Mouse (Mus musculus) embryo, embryonic 9.5 days (tissue): ENCODE data around the gene Kcnn4.
A peak's percentile ranks its signal among the peaks of the same experiment; 100 is the strongest.
"Not testable (repeated sequence)": the region's sequence is repeated elsewhere in the genome, so short reads cannot be mapped to it uniquely, and the experiment has no call there.

Experiments
- DNase-seq: peaks from one replicate; pipeline ENCODE4 v3.0.0-alpha.2; 2017; ENCODE audit errors: extremely low spot score

The Kcnn4 gene

DNA sequence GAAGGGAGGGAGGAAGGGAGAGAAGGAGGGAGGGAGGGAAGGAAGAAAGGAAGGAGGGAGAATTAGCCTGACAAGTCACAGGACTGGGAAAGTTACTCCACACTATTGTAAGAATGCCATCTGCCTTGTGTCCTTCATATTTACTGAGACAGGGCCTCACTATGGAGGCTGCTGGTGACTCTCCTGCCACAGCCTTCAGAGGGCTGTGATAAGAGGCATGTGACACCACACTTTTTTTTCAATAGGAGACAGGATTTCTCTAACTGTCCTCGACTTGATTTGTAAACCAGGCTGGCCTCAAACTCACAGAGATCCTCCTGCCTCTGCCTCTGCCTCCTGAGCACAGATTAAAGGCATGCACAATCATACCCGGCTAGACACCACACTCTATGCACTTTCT, 21.6 kb downstream of the Kcnn4 start:
- no peak for DNase-seq

DNA sequence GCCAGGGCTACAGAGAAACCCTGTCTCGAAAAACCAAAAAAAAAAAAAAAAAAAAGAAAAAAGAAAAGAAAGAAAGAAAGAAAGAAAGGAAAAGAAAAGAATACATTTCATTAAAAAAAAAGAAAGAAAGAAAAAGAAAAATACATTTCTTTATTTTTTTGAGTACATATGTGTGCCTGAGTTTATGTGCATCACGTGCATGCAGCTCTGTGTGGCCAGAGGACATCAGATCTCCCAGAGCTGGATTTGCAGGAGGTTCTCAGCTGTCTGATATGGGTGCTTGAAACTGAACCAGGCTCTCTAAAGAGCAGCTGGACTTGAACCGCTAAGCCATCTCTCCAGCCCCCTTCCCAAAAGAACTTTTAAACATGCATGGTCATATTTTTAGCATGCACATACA, 24.0 kb downstream of the Kcnn4 start:
- no peak for DNase-seq

DNA sequence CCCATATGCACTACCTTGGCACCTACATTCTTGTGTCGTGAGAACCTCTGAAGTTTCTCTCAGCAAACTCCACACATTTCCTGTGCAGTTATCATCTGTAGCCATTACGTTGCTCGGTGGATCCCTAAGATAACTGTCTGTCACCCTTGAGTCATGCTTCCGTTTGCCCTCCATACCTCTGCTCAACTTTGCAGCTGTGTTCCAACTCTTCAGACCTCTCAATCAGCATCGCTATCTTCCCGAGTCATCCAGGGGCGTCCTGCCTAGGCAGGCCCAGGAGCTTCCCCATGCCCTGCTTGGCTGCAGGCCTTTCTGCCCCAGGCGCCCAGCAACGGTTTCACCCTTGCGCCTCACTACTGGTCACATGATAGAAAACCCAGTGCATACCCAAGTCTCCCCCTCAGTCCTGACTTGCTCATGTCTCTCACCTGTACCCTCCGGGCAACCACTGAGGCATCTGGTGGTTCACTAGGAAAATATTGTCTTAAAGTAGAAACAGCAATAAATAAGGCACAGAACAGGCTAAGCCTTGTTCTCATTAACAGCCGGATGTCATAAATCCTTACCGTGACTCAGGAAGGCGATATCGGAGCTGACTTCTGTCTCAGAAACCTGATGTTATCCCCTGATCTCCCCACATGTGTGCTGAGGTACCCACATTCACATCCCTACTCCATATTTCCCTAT, 24.6 kb downstream of the Kcnn4 start:
- DNase-seq = no peak

DNA sequence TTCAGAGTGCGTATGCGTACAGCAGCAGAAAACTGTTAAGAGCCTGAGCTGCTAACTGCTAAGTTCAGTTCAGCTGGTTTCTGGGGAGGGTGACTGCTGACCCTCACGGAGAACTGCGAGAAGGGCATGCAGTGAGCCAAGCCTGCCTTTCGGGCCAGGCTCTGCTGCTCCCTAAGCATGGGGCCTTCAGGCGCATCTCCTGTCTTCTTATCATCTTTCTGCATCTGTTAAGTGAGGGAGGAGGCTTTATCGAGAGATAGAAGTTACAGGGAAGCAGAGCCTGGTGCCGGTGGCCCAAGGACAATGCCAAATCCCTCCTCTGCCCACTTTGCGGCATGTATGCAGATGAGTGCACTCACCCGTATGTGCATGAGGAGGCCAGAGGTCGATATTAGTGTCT, 26.8 kb downstream of the Kcnn4 start:
- no peak for DNase-seq

DNA sequence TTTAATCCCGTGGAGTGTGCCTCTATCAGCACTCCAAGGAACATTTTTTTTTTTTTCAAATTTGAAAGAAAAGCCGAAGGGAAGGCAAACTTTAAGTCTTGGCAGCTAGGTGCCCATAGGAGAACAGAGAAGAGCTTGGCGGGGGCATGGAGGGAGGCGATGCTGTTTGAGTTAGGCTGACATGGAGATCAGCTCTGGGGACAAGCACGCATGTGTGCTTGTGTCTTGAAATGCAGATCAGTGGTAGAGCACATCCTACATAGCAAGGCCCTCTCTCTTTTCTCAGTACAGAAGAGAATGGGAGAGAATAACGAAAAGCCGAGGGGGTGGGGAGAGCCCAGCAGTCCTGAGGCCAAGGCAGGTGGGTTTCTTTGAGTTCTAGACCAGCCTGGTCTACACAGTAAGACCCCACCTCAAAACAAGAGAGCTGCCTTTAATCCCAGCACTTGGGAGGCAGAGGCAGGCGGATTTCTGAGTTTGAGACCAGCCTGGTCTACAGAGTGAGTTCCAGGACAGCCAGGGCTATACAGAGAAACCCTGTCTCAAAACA, 28.4 kb downstream of the Kcnn4 start:
- no peak for DNase-seq

DNA sequence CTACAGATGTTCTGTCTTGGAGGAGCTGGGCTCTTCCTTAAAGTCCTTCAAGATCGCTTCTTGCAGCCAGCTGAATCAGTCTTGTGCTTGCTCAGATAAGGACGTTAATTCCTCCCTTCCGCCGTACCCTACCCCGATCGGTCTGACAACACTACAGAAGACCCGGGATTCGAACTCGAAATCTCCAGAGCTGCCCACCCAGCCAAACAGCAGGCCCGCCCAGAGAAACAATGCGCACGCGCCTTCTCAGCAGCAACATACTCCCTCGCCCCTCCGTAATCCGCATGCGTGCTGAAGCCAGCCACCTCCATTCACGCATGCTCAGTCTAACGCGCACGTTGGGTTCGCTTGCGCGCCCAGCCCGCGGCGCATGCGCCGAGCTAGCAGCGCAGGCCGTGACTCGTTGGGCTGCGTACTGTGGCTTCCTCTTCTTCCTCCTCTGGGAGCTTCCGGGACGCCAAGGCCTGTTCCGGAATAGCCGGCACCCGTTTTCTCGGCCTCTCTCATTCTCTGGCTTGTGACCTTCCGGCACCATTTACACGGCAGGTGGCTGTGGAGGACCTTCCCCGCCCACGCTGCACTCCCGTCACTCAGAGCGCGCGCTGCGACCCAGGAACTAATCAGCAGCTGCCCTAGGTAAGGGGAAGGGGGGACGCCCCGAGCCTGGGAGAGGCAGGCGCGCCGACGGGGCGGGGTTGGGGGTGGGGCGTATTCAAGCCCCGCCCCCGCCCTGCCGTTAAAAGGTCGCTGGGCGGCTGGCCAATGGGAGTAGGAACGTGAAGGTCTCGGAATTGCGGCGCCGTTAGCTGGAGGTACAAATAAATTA, 29.4 kb downstream of the Kcnn4 start, which contains the start of gene Smg9:
TSS of gene Smg9 (plus strand) at position 364 of the 826 bp plus-strand sequence.
- DNase-seq = peak; percentile 95

DNA sequence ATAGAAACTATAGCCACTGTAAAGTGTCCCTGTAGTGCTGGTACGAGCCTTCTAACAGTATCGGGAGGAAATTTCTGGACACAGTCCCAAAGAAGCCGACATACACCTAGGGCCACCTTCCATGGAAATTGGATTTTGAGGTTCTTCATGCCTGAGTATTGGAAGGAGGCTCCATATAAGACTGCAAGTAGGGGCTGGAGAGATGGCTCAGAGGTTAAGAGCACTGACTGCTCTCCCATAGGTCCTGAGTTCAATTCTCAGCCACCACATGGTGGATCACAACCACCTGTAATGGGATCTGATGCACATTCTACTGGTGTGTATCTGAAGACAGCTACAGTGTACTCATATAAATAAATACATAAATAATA, 30.0 kb downstream of the Kcnn4 start:
- DNase-seq = no peak

DNA sequence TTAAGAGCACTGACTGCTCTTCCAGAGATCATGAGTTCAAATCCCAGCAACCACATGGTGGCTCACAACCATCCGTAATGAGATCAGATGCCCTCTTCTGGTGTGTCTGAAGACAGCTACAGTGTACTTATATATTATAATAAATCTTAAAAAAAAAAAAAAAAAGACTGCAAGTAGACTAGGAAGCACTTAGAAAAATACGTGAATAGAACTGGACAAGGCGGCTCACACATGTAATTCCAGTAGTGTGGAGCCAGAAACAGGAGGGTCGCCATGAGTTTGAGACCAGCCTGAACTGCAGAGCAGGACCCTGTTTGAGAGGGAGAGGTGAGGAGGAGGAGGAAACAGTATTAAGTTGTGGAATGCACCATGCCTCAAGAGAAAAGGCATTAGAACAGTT, 30.4 kb downstream of the Kcnn4 start:
- DNase-seq = not testable (repeated sequence)

DNA sequence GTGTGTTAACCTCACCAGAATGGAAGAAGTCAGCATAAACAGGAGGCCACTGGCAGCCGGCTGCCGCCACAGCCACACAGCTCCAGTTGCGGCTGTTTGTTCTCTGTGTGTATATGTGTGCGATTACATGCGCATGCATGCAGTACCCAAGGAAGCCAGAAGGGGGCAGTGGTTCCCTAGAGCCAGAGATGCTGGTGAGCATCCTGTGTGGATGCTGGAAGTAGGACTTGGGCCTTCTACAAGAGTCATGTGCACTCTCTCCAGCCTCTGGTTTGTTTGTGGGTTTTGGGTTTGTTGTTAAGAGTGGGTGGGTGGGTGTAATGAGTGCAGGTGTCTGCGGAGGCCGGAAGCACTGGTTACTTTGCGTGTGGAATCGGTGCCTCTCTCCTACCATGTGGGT, 32.8 kb downstream of the Kcnn4 start:
- DNase-seq = no peak

DNA sequence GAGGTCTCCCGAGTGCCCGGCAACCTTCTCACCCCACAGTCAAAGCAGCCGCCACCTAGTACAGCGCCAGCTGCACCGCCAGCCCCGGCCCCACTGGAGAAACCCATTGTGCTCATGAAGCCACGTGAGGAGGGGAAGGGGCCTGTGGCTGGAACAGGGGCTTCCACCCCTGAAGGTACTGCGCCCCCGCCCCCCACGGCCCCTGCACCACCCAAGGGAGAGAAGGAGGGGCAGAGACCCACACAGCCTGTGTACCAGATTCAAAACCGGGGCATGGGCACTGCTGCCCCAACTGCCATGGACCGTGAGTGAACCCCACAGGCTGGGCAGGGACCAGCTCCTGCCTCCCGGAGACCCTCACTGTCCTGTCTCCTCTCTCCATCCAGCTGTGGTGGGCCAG, 35.6 kb downstream of the Kcnn4 start:
- no peak for DNase-seq

DNA sequence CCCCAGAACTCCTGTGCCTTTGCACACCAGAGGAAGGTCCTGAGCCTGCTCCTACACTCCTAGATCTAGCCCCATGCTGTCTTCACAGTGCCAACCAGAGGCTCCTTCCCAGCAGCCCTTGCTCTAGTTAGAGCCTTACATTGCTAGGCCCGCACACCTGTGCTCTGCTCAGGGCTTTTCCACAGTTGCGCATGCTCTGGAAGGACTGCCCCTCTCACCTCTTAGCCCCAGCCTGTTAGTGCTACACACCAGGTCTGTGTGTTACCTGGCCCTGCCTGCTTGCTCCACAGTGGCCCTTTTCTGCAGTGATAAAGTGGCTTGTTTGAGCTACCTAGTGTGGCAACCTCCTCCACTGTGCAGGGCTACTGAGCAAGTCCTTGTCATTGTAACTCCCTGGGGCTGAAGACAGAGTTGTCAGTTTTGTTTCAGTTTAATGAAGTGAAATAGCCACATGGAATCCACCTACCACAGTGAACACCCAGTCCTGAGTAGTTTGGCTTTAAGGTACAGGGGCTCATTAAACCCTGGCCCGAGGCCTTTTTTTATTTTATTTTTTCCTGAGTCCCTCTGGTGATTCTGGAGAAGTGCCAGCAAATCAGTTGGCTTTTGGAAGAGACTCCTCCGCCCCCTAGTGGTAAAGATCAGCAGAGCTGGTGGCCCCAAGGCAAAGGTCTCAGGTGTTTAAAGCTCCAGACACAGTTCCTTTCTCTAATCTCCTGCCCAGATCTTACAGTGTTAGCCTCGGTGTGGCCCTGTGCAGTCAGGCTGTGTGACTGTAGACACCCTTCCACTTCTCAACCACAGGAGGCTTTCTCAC, 36.7 kb downstream of the Kcnn4 start:
- peak; percentile 64 for DNase-seq

DNA sequence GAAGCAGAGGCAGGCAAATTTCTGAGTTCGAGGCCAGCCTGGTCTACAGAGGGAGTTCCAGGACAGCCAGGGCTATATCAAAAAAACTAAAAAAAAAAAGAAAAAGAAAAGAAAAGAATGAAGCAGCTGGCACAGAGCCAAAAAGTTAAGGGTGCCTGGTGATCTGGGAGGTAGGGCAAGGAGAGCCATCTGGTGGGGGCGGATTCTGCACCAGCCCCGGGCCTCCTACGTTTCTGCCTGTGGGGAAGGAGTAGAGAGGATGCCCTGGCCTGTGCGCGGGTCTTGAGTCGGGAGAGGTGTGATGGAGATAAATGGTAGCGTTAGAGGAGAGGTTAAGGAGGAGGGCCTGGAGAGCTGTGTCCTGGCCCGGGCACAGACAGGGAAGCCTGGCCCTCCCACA, 38.1 kb downstream of the Kcnn4 start:
- DNase-seq = no peak

DNA sequence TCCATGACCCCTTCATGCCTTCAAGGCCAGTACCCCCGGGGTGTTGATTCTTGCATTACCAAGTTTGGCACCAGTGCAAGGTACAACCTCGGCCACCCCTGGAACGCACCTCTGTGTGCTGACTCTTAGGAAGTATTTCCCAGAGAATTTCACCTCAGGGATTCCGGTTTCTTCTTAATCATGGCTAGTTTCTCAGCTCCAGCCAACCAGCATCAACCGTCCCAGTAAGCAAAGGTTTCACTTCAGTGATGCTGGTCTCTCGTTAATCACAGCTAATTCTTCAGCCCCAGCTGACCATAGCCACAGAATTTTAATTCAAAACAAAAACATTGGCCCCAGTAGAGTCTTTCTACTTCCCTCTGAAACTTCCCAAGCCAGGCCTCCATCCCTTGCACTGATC, 40.1 kb downstream of the Kcnn4 start:
- no peak for DNase-seq

DNA sequence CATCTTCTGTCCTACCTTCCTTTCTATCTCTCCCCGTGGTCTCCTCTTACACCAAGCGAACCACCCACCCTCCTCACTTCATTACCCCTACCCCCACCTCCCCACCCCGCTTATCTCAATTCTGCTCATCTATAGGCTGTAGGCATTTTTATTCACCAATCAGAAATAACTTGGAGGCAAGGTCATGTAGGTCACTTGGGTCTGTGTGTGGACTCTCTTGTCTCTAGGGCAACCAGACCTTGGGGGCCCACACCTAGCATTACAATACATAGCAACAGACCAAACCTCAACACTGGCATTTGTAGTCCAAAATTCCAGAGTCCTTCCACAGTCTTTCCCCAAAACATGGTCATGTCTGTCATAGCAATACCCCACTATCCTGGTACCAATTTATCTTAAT, 40.8 kb downstream of the Kcnn4 start:
- DNase-seq = no peak

DNA sequence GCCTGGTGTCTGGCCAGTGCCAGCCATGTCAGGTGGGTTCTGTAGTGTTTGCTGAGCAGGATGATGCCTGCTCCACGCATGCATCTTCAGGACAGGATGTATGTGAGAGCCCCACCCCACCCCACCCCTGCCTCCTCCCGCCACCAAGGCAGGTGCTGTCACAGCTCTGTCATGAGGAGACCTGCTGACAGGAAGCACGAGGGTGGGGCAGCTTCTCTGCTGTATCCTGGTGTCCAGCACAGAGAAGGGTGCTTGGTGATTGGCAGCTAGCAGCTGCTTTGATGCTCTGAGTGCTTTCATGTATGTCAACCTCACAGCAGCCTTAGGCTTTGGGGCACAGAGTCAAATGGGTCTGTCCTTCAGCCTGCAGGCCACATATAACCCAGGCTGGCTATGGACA, 43.6 kb downstream of the Kcnn4 start:
- no peak for DNase-seq

DNA sequence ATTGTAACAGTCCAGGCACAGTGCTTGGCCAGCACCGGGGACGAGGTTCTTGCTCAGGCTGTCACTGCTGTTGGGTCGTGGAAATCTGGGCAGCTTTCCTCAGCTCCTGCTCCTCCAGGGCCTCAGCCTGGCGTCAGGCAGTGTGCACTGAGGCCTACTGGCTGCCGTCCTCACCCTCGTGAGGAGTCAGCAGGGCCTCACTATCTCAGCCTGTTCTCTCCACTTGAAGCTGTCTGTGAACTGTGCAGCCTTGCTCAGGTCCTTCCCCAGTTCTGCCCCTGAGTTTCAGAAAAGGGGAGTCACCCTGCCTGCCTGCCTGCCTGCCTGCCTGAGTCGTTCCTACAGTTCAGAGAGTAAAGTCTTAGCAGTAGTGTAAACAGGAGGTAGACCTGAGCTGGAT, 45.2 kb downstream of the Kcnn4 start:
- no peak for DNase-seq

DNA sequence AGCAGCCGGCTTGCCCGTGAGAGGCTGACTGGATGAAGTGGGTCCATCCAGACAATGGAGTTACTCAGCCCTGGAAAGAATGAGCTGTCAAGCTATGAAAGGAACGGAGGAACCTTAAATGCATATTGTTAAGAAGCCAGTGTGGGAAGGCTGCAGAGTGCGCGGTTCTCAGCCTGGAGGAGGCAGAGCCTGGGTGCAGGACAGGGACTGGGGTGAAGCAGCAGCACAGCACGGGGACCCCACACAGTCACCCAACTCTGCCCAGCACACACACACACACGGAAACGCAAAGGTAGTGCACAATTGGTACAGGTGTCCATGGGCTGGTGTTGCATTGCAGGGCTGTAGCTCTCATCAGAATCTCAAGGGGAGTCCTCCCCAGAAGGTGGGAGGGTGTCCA, 49.5 kb downstream of the Kcnn4 start:
- no peak for DNase-seq

DNA sequence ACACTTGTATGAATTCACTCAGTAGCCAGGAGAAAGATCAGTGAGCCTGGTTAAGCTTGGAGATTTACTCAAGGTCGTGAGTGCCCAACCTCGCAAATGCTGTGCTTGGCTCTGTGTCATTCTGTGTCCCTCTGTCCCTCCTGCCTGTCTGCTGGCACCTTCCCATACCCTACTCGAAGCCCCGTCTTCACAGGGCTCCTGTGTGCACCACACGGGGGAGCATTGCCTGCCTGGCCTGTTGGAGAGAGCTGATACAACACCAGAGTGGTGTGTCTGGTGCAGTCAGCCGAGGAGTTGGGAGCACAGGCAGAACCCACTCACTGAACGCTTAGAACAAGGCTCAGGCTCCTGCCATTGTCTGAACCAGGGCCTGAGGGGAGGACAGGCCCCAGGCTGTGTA, 51.6 kb downstream of the Kcnn4 start:
- DNase-seq = no peak

DNA sequence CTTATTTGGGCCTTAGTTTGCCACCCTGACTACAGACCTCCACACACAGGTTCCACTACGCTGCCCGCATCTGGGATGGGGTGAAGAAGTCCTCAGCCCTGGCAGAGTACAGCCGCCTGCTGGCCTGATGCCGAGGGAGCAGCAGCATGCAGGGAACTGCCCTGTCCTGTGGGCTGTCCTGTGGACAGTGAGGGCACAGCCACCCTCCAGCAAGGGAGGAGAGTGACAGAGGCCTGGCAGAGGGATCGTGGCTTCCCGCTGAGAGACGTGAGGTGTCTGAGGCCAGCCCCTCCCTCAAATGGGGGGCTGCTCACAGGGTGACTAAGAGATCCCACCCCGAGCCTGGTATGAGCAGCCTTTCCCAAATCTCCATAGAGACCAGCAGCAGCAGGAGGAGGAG, 52.2 kb downstream of the Kcnn4 start:
- DNase-seq = no peak

DNA sequence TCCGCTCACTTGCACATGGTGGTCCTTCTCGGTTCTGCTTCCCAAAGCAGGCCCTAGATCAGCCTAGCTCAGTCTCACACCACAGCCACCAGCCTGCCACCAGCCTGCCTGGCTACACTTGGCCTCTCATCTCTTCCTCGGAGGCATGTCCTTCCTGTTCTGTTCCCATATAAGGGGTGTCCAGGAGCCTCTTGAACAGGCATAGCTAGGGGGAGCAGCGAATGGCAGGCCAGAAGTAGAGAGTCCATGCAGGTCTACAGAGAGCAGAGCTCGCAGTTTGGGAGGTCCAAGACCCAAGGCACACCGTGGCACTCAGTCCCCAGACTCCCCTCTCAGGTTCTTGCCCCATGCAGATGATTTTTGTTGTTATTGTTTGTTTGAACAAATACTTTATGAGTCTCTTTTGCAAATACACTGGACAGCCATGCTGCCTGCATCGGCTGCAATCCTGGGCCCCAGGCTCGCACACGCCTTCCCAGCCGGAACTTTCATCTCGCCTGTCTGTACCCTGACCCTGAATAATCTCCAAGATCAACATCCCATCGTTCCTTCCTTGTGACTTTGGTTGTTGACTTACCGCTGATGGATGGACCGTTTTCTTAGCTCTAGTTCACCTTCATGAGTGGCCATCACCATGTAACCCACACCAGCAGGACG, 53.2 kb downstream of the Kcnn4 start:
- no peak for DNase-seq

DNA sequence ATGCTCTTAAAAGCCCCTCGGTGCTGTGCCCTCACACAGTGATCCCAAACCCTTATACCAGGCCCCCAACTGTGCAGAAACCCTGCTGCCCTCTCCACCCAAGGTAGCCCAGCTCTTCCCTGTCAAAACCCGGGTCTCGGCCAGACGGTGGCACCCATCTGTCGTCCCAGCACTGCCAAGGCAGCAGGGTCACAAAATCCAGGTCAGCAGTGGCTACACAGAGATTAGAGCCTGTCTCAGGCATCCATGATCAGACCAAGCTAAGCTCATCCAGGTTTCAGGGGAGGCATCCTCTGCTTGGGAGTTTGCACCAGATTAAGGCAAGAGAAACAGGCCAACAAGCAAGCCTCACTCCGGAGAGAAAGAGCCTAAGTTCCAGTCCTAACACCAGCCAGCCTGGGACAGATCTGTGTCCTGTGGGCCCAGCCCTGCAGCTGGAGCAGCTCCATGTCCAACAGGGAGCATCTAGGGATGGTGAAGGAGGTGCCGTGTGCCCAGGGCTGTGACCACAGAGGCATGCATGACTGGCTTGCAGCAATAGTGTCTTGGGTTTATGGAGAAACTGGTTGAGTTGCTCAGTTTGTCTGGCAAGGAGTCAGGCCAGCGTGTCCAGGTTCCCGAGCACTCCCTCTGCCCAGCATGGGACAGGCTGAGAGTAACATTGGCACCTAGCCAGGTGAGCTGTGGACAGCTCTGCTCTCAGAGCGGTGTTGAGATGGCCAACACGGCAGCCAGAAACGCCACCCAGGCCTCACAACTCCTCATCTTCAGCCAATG, 54.1 kb downstream of the Kcnn4 start:
- no peak for DNase-seq
